Mouse (Mus musculus): Measurements from ENCODE around the gene Gm32717. TPM values are rescaled to one million over a fixed set of nuclear protein-coding genes. Genes with fewer than 3 reads are reported as not detected.
"Not testable (repeated sequence)": the region's sequence is repeated elsewhere in the genome, so short reads cannot be mapped to it uniquely, and the experiment has no call there.

Gm32717 gene
- polyA plus RNA-seq, 1 experiment from 2014 or later: 0.21 TPM

DNA sequence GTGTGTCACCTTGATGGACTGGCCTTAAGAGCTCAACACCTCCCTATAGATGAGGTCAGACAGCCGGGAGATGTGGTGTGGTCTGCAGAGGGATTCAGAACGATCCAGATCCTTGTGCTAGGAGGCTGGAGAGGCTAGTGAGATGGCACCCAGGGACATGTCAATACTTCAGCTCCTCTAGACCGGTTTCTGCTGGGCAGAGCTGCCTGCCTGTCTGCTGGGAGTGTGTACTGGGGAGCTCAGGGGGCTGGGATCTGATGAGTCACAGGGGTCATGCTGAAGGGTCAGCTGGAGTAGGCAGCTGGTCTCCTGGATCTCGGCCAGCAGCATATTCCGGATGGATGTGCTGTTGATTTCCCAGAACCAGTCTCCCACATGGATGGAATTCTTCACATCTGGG is 8.0 kb downstream of the Gm32717 start:
- 50% methylated on average over 1 of the region's 5 CpGs for WGBS
- H3K27ac ChIP-seq (replicated peaks; ENCODE audit: low read depth, low read length); DNase-seq; H3K4me1 ChIP-seq (ENCODE audit: control insufficient read depth, insufficient read depth, low read length); H3K4me3 ChIP-seq (replicated peaks; ENCODE audit: low read depth, low read length); H3K4me2 ChIP-seq (ENCODE audit: low read length); H3K27me3 ChIP-seq (ENCODE audit: control insufficient read depth, insufficient read depth, low read length); H3K36me3 ChIP-seq (ENCODE audit: control insufficient read depth, insufficient read depth, low read length); H3K9me3 ChIP-seq (ENCODE audit: control insufficient read depth, low read length); ATAC-seq (ENCODE audit: low FRiP score, low TSS enrichment); H3K9ac ChIP-seq (replicated peaks; ENCODE audit: low read length): not testable (repeated sequence)

DNA sequence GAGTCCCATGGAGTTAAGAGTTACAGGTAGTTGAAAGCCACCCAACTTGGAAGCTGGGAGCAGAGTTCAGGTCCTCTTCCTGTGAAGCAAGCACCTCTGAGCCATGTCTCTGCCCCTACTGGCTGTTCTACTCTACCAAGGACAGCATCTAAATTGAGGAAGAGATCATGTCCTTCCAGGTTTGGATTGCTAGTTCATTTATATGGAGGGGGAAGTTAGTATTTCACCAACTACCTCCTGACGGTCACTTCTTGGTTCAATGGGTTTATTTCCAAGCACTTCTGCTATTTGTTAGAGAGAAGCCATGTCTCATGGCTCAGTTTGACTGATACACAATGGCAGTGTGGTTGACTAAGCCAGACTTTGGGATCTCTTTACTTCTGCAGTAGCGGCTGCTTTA is 13.0 kb downstream of the Gm32717 start:
- H3K4me2 ChIP-seq (ENCODE audit: low read length); H3K4me3 ChIP-seq (replicated peaks; ENCODE audit: low read depth, low read length); H3K9me3 ChIP-seq (ENCODE audit: control insufficient read depth, low read length); H3K27ac ChIP-seq (replicated peaks; ENCODE audit: low read depth, low read length); H3K36me3 ChIP-seq (ENCODE audit: control insufficient read depth, insufficient read depth, low read length); H3K27me3 ChIP-seq (ENCODE audit: control insufficient read depth, insufficient read depth, low read length); H3K9ac ChIP-seq (replicated peaks; ENCODE audit: low read length); DNase-seq; ATAC-seq (ENCODE audit: low FRiP score, low TSS enrichment); H3K4me1 ChIP-seq (ENCODE audit: control insufficient read depth, insufficient read depth, low read length): not testable (repeated sequence)
- no CpG with 5 or more reads among the region's 2 CpGs for WGBS

- DNase-seq; H3K4me2 ChIP-seq (ENCODE audit: low read length); H3K27ac ChIP-seq (replicated peaks; ENCODE audit: low read depth, low read length); ATAC-seq (ENCODE audit: low FRiP score, low TSS enrichment); H3K36me3 ChIP-seq (ENCODE audit: control insufficient read depth, insufficient read depth, low read length); H3K4me1 ChIP-seq (ENCODE audit: control insufficient read depth, insufficient read depth, low read length); H3K27me3 ChIP-seq (ENCODE audit: control insufficient read depth, insufficient read depth, low read length); H3K4me3 ChIP-seq (replicated peaks; ENCODE audit: low read depth, low read length); H3K9me3 ChIP-seq (ENCODE audit: control insufficient read depth, low read length); H3K9ac ChIP-seq (replicated peaks; ENCODE audit: low read length): not testable (repeated sequence)
- 65% methylated on average over 2 of the region's 4 CpGs for WGBS
These were observed 24.7 kb downstream of the Gm32717 start for GRCm38 (mm10) chr10:118215719-118216393.

DNA sequence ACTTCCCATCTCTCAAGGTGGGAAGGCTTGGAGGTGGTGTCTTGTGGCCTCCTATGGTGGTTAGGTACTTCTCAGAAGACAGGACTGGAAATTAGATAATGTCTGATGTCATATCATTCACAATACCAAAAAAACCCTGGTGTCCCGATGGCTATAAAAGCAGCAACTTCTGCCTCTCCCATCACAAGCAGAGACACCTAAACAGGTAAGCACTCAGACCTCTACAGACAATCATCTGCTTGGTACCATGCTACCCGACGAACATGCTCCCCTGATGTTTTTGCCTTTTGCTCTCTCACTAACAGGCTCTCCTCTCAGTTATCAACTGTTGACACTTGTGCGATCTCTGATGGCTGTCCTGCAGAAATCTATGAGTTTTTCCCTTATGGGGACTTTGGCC is 35.9 kb downstream of the Gm32717 start, which contains the start of gene Il22:
TSS of gene Il22 (plus strand) at position 301 of the 400 bp plus-strand sequence.
- 98% methylated on average over 4 of the region's 4 CpGs for WGBS
- Histone ChIP-seq H3K27me3 (ENCODE audit: control insufficient read depth, insufficient read depth, low read length) (no peaks in the 10 kb centered on the region), H3K4me3 (replicated peaks; ENCODE audit: low read depth, low read length) (no peak within 1 kb of the TSS), H3K36me3 (ENCODE audit: control insufficient read depth, insufficient read depth, low read length) (no peaks in the 10 kb centered on the region), H3K9ac (replicated peaks; ENCODE audit: low read length) (no peak within 1 kb of the TSS), H3K4me1 (ENCODE audit: control insufficient read depth, insufficient read depth, low read length) (no peaks in the 10 kb centered on the region), H3K27ac (replicated peaks; ENCODE audit: low read depth, low read length) (no peak within 1 kb of the TSS), H3K9me3 (ENCODE audit: control insufficient read depth, low read length) (no peaks in the 10 kb centered on the region), H3K4me2 (ENCODE audit: low read length) (no peak within 1 kb of the TSS)
- ATAC-seq (ENCODE audit: low FRiP score, low TSS enrichment) (no peak), DNase-seq (no peak)

GRCm38 (mm10) chr10:118195150-118195549 is 45.4 kb downstream of the Gm32717 start:
- WGBS: 36% methylated on average over 3 of the region's 3 CpGs
- not testable (repeated sequence) for H3K4me3 ChIP-seq (replicated peaks; ENCODE audit: low read depth, low read length); H3K4me1 ChIP-seq (ENCODE audit: control insufficient read depth, insufficient read depth, low read length); H3K36me3 ChIP-seq (ENCODE audit: control insufficient read depth, insufficient read depth, low read length); H3K27me3 ChIP-seq (ENCODE audit: control insufficient read depth, insufficient read depth, low read length); H3K9me3 ChIP-seq (ENCODE audit: control insufficient read depth, low read length); DNase-seq; H3K4me2 ChIP-seq (ENCODE audit: low read length); H3K9ac ChIP-seq (replicated peaks; ENCODE audit: low read length); H3K27ac ChIP-seq (replicated peaks; ENCODE audit: low read depth, low read length); ATAC-seq (ENCODE audit: low FRiP score, low TSS enrichment)

Other genes with a start within 250 kb of the Gm32717 start
- gene Mdm1, start 99.0 kb downstream of the Gm32717 start, polyA plus RNA-seq (2014; fragmentation: Nextera tagmentation; extraction: Ambion mirVana): 29.6 and 32.3 TPM in 2 replicates
- gene Il22, start 35.8 kb downstream of the Gm32717 start, polyA plus RNA-seq (2014; fragmentation: Nextera tagmentation; extraction: Ambion mirVana): not detected in 2 replicates
- gene Gm32802, start 17.9 kb upstream of the Gm32717 start, polyA plus RNA-seq (2014; fragmentation: Nextera tagmentation; extraction: Ambion mirVana): 0.21 and 0.34 TPM in 2 replicates
- gene Iltifb, start 54.3 kb upstream of the Gm32717 start, polyA plus RNA-seq (2014; fragmentation: Nextera tagmentation; extraction: Ambion mirVana): 0.45 TPM in 1 of 2 replicates, not detected in the other
- not detected in 2 replicates for gene Gm9040, start 86.2 kb upstream of the Gm32717 start, polyA plus RNA-seq (2014; fragmentation: Nextera tagmentation; extraction: Ambion mirVana)
- gene Gm9044, start 91.6 kb upstream of the Gm32717 start, polyA plus RNA-seq (2014; fragmentation: Nextera tagmentation; extraction: Ambion mirVana): not detected in 2 replicates
- gene Gm9045, start 97.1 kb upstream of the Gm32717 start, polyA plus RNA-seq (2014; fragmentation: Nextera tagmentation; extraction: Ambion mirVana): not detected in 2 replicates
- gene Gm9046, start 102.5 kb upstream of the Gm32717 start, polyA plus RNA-seq (2014; fragmentation: Nextera tagmentation; extraction: Ambion mirVana): not detected in 2 replicates
- gene Gm9048, start 107.9 kb upstream of the Gm32717 start, polyA plus RNA-seq (2014; fragmentation: Nextera tagmentation; extraction: Ambion mirVana): not detected in 2 replicates
- gene Gm9049, start 113.3 kb upstream of the Gm32717 start, polyA plus RNA-seq (2014; fragmentation: Nextera tagmentation; extraction: Ambion mirVana): not detected in 2 replicates
- not detected in 2 replicates for gene Ifng, start 200.3 kb upstream of the Gm32717 start, polyA plus RNA-seq (2014; fragmentation: Nextera tagmentation; extraction: Ambion mirVana)